Mouse (Mus musculus) retina, postnatal 1 day (tissue): ENCODE measurements around the gene Spata31d1b.
A peak's percentile ranks its signal among the peaks of the same experiment; 100 is the strongest.
"Not testable (repeated sequence)": the region's sequence is repeated elsewhere in the genome, so short reads cannot be mapped to it uniquely, and the experiment has no call there.

ENCODE experiments used
- DNase-seq: peaks from one replicate; pipeline ENCODE4 v3.0.0-alpha.2; 2012

Spata31d1b gene

GRCm38 (mm10) chr13:59695781-59696180, 16.3 kb upstream of the Spata31d1b start:
- DNase-seq, result no peak

- no peak for DNase-seq
Measured at GRCm38 (mm10) chr13:59699131-59699530, 13.0 kb upstream of the Spata31d1b start.

- DNase-seq, result not testable (repeated sequence)
Measured at GRCm38 (mm10) chr13:59700137-59700536, 11.9 kb upstream of the Spata31d1b start.

- DNase-seq, result no peak
Measured at GRCm38 (mm10) chr13:59703514-59703913, 8.6 kb upstream of the Spata31d1b start.

- DNase-seq, result peak; percentile 31
Measured at GRCm38 (mm10) chr13:59704562-59704961, 7.5 kb upstream of the Spata31d1b start.

- no peak for DNase-seq
Measured at GRCm38 (mm10) chr13:59710230-59710629, 1.9 kb upstream of the Spata31d1b start, which contains the start of gene Spata31d1a. TSS of gene Spata31d1a (minus strand) at chr13:59710330.

GRCm38 (mm10) chr13:59713710-59714109, 1.6 kb downstream of the Spata31d1b start:
- DNase-seq, result no peak

- DNase-seq, result not testable (repeated sequence)
Measured at GRCm38 (mm10) chr13:59718857-59719440, 6.9 kb downstream of the Spata31d1b start.

- no peak for DNase-seq
Measured at GRCm38 (mm10) chr13:59719475-59719874, 7.4 kb downstream of the Spata31d1b start.

- not testable (repeated sequence) for DNase-seq
Measured at GRCm38 (mm10) chr13:59722089-59722488, 10.0 kb downstream of the Spata31d1b start.

GRCm38 (mm10) chr13:59726139-59726867, 14.2 kb downstream of the Spata31d1b start:
- DNase-seq, result no peak

GRCm38 (mm10) chr13:59728378-59729093, 16.5 kb downstream of the Spata31d1b start:
- DNase-seq, result peak; percentile 91

- no peak for DNase-seq
Measured at GRCm38 (mm10) chr13:59731652-59732051, 19.6 kb downstream of the Spata31d1b start, which contains the start of gene Spata31d1d. TSS of gene Spata31d1d (minus strand) at chr13:59731752.

GRCm38 (mm10) chr13:59733936-59734335, 21.9 kb downstream of the Spata31d1b start:
- no peak for DNase-seq

- DNase-seq, result not testable (repeated sequence)
Measured at GRCm38 (mm10) chr13:59734347-59734746, 22.3 kb downstream of the Spata31d1b start.

- DNase-seq, result peak; percentile 65
Measured at GRCm38 (mm10) chr13:59735190-59735589, 23.1 kb downstream of the Spata31d1b start.

GRCm38 (mm10) chr13:59738455-59738854, 26.4 kb downstream of the Spata31d1b start:
- no peak for DNase-seq

- no peak for DNase-seq
Measured at GRCm38 (mm10) chr13:59739397-59739796, 27.3 kb downstream of the Spata31d1b start.

- DNase-seq, result no peak
Measured at GRCm38 (mm10) chr13:59741096-59741495, 29.0 kb downstream of the Spata31d1b start.

- no peak for DNase-seq
Measured at GRCm38 (mm10) chr13:59741697-59742096, 29.6 kb downstream of the Spata31d1b start.

GRCm38 (mm10) chr13:59745462-59745861, 33.4 kb downstream of the Spata31d1b start:
- no peak for DNase-seq

- no peak for DNase-seq
Measured at GRCm38 (mm10) chr13:59746164-59746563, 34.1 kb downstream of the Spata31d1b start.

GRCm38 (mm10) chr13:59746711-59747110, 34.6 kb downstream of the Spata31d1b start, which contains the start of gene 1700014D04Rik:
TSS of gene 1700014D04Rik (minus strand) at chr13:59746752.
- DNase-seq, result no peak
